Comparison of ENCODE assay signal across 8 mouse cellular contexts in genomic region chr7:45522957-45523676, GRCm38 (mm10). TPM values are rescaled to one million over a fixed set of nuclear protein-coding genes. Genes with fewer than 3 reads are reported as not detected.
A peak's percentile ranks its signal among the peaks of the same experiment; 100 is the strongest.
DNase-seq lines count a peak whose midpoint lies in the region; ATAC-seq and TF ChIP-seq lines count a peak whose summit lies in the region.

No protein-coding gene starts in this region.

- TF ChIP-seq CTCF in stomach, postnatal 0 days (IDR thresholded peaks at IDR 0.05; ENCODE audit: low read depth) = no peak

- ATAC-seq in neural tube, embryonic 11.5 days (ENCODE audit: insufficient read depth, low FRiP score, low TSS enrichment) = no peak
- no peak for ATAC-seq in kidney, embryonic 16.5 days (ENCODE audit: low FRiP score, low TSS enrichment)
- ATAC-seq in stomach, postnatal 0 days (ENCODE audit: low FRiP score, low TSS enrichment) = no peak

- no peak for TF ChIP-seq EP300 in stomach, postnatal 0 days (optimal IDR thresholded peaks at IDR 0.05)

- intact Hi-C loops in left cerebral cortex, postnatal 4 days (cut with DNase I) = no loop called here

- no peak overlapping the region for H3K4me2 ChIP-seq in neural tube, embryonic 11.5 days (ENCODE audit: low read depth)
- peak overlapping the region; percentile 22 for H3K4me2 ChIP-seq in kidney, embryonic 16.5 days (replicated peaks; ENCODE audit: low read depth, low read length)
- peak overlapping the region; percentile 35 for H3K4me2 ChIP-seq in stomach, postnatal 0 days (replicated peaks; ENCODE audit: low read depth)

- H3K9ac ChIP-seq in neural tube, embryonic 11.5 days (ENCODE audit: low read length) = no peak overlapping the region
- H3K9ac ChIP-seq in kidney, embryonic 16.5 days (replicated peaks; ENCODE audit: low read length) = peak overlapping the region; percentile 5
- peak overlapping the region; percentile 38; the same call in 1 of the 2 replicates for H3K9ac ChIP-seq in stomach, postnatal 0 days (ENCODE audit: low read length)

- no peaks in the 10 kb centered on the region for H3K27me3 ChIP-seq in neural tube, embryonic 11.5 days (ENCODE audit: control insufficient read depth, insufficient read depth, low read length)
- no peaks in the 10 kb centered on the region for H3K27me3 ChIP-seq in kidney, embryonic 16.5 days (ENCODE audit: insufficient read depth, low read length)
- H3K27me3 ChIP-seq in stomach, postnatal 0 days (ENCODE audit: control insufficient read depth, insufficient read depth, low read length) = no peaks in the 10 kb centered on the region

- H3K9me3 ChIP-seq in neural tube, embryonic 11.5 days (ENCODE audit: control insufficient read depth, low read length) = no peaks in the 10 kb centered on the region
- no peaks in the 10 kb centered on the region for H3K9me3 ChIP-seq in kidney, embryonic 16.5 days (ENCODE audit: low read length)
- no peaks in the 10 kb centered on the region for H3K9me3 ChIP-seq in stomach, postnatal 0 days (ENCODE audit: control insufficient read depth, low read length)

- WGBS in neural tube, embryonic 11.5 days = 72% methylated on average over 18 of the region's 18 CpGs
- 53% methylated on average over 18 of the region's 18 CpGs for WGBS in kidney, embryonic 16.5 days
- WGBS in stomach, postnatal 0 days = 67% methylated on average over 18 of the region's 18 CpGs

- H3K4me1 ChIP-seq in neural tube, embryonic 11.5 days (ENCODE audit: control insufficient read depth, insufficient read depth, low read length) = peaks cover 7% of the 10 kb centered on the region
- H3K4me1 ChIP-seq in kidney, embryonic 16.5 days (ENCODE audit: insufficient read depth, low read length) = peaks cover 35% of the 10 kb centered on the region
- 0 out of 2 replicates have a peak, but pooled peaks cover 6% of the 10 kb centered on the region for H3K4me1 ChIP-seq in stomach, postnatal 0 days (replicated peaks; ENCODE audit: control insufficient read depth, insufficient read depth)

- no peak overlapping the region for H3K27ac ChIP-seq in neural tube, embryonic 11.5 days (ENCODE audit: low read depth, low read length)
- H3K27ac ChIP-seq in kidney, embryonic 16.5 days (ENCODE audit: low read length) = peak overlapping the region; percentile 27
- 0 out of 2 replicates have a peak overlapping the region, but pooled peaks have one; percentile 13 for H3K27ac ChIP-seq in stomach, postnatal 0 days (replicated peaks)

- H3K36me3 ChIP-seq in neural tube, embryonic 11.5 days (ENCODE audit: control insufficient read depth, insufficient read depth, low read length) = peaks cover 2% of the 10 kb centered on the region
- H3K36me3 ChIP-seq in kidney, embryonic 16.5 days (ENCODE audit: insufficient read depth, low read length) = no peaks in the 10 kb centered on the region
- H3K36me3 ChIP-seq in stomach, postnatal 0 days (ENCODE audit: control insufficient read depth, insufficient read depth, low read length) = peaks cover 4% of the 10 kb centered on the region; the same call in 1 of the 2 replicates

- peak overlapping the region; percentile 4; the same call in 1 of the 2 replicates for H3K4me3 ChIP-seq in neural tube, embryonic 11.5 days (ENCODE audit: low read depth, low read length)
- peak overlapping the region; percentile 3; the same call in 1 of the 2 replicates for H3K4me3 ChIP-seq in kidney, embryonic 16.5 days (ENCODE audit: low read length)
- peak overlapping the region; percentile 8; the same call in 1 of the 2 replicates for H3K4me3 ChIP-seq in stomach, postnatal 0 days (ENCODE audit: low read depth, low read length)

- peak; percentile 36 for DNase-seq in embryo, embryonic 10 days (ENCODE audit: low spot score)
- no peak for DNase-seq in embryo, embryonic 9.5 days (ENCODE audit: extremely low spot score)
- no peak for DNase-seq in neural tube, embryonic 11.5 days (ENCODE audit: low spot score)
- DNase-seq in neural tube, embryonic 10.5 days (ENCODE audit: extremely low spot score, low spot score) = no peak
- DNase-seq in stomach, postnatal 0 days (ENCODE audit: low spot score) = no peak
- DNase-seq in left cerebral cortex, postnatal 4 days = no peak
- DNase-seq in thymus, postnatal 14 days = no peak

RNA-seq across cellular contexts. Expression of gene Ppp1r15a, which starts 3.0 kb away (rescaled TPM):
- 16.0 and 17.7 TPM in 2 replicates for polyA plus RNA-seq in neural tube, embryonic 11.5 days (2014; fragmentation: Nextera tagmentation; extraction: Ambion mirVana)
- polyA plus RNA-seq in kidney, embryonic 16.5 days (2015; fragmentation: Nextera tagmentation; extraction: Ambion mirVana) = 24.3 and 24.8 TPM in 2 replicates
- polyA plus RNA-seq in stomach, postnatal 0 days (2015; fragmentation: Nextera tagmentation; extraction: Ambion mirVana) = 21.6 and 26.6 TPM in 2 replicates
- total RNA-seq in left cerebral cortex, postnatal 4 days (2021) = 10 to 100 TPM; 19.0 to 24.6 TPM

RNA-seq across cellular contexts. Expression of gene Plekha4, which starts 3.0 kb away (rescaled TPM):
- 1.3 and 2.3 TPM in 2 replicates for polyA plus RNA-seq in neural tube, embryonic 11.5 days (2014; fragmentation: Nextera tagmentation; extraction: Ambion mirVana)
- polyA plus RNA-seq in kidney, embryonic 16.5 days (2015; fragmentation: Nextera tagmentation; extraction: Ambion mirVana) = 4.4 and 5.3 TPM in 2 replicates
- polyA plus RNA-seq in stomach, postnatal 0 days (2015; fragmentation: Nextera tagmentation; extraction: Ambion mirVana) = 7.9 and 8.0 TPM in 2 replicates
- total RNA-seq in left cerebral cortex, postnatal 4 days (2021) = 1 to 10 TPM in 1 of 2 experiments, under 1 TPM in 1; 0.90 to 2.7 TPM

RNA-seq across cellular contexts. Expression of gene Nucb1, which starts 12.9 kb away (rescaled TPM):
- polyA plus RNA-seq in neural tube, embryonic 11.5 days (2014; fragmentation: Nextera tagmentation; extraction: Ambion mirVana) = 110 and 113 TPM in 2 replicates
- polyA plus RNA-seq in kidney, embryonic 16.5 days (2015; fragmentation: Nextera tagmentation; extraction: Ambion mirVana) = 295 and 299 TPM in 2 replicates
- polyA plus RNA-seq in stomach, postnatal 0 days (2015; fragmentation: Nextera tagmentation; extraction: Ambion mirVana) = 196 and 199 TPM in 2 replicates
- 100 to 1,000 TPM; 110 to 116 TPM for total RNA-seq in left cerebral cortex, postnatal 4 days (2021)

RNA-seq across cellular contexts. Expression of gene Hsd17b14, which starts 31.6 kb away (rescaled TPM):
- 0.78 and 1.1 TPM in 2 replicates for polyA plus RNA-seq in neural tube, embryonic 11.5 days (2014; fragmentation: Nextera tagmentation; extraction: Ambion mirVana)
- polyA plus RNA-seq in kidney, embryonic 16.5 days (2015; fragmentation: Nextera tagmentation; extraction: Ambion mirVana) = 13.5 and 15.5 TPM in 2 replicates
- polyA plus RNA-seq in stomach, postnatal 0 days (2015; fragmentation: Nextera tagmentation; extraction: Ambion mirVana) = 16.6 and 16.9 TPM in 2 replicates
- total RNA-seq in left cerebral cortex, postnatal 4 days (2021) = not detected

RNA-seq across cellular contexts. Expression of gene Dhdh, which starts 34.5 kb away (rescaled TPM):
- polyA plus RNA-seq in neural tube, embryonic 11.5 days (2014; fragmentation: Nextera tagmentation; extraction: Ambion mirVana) = 2.8 and 2.9 TPM in 2 replicates
- polyA plus RNA-seq in kidney, embryonic 16.5 days (2015; fragmentation: Nextera tagmentation; extraction: Ambion mirVana) = 2.4 and 3.3 TPM in 2 replicates
- 1.1 and 1.3 TPM in 2 replicates for polyA plus RNA-seq in stomach, postnatal 0 days (2015; fragmentation: Nextera tagmentation; extraction: Ambion mirVana)
- total RNA-seq in left cerebral cortex, postnatal 4 days (2021) = 1 to 10 TPM; 2.6 to 3.2 TPM
